Comparison of ENCODE assay signal across 8 mouse cellular contexts in the genomic region with DNA sequence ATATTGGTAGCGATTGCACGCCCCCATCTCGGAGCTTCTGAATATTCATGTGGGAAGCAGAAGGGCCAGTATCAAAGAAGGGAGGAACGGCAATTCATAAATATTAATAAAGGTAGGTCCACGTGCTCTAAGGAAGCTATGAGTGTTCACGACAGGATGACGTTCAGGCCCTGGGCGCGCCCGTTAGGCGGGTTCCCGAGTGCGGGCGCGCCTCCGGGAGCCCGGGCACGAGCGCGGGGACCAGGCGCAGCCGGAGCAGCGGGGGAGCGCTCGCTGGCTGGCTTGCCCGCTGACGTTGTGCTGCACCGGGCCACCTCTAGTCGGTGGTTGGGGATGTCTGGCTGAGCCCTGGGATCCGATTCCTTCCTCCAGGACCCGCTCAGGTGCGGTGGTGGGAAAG. TPM values are rescaled to one million over a fixed set of nuclear protein-coding genes. Genes with fewer than 3 reads are reported as not detected.
DNase-seq lines count a peak whose midpoint lies in the region; ATAC-seq lines count a peak whose summit lies in the region.

No protein-coding gene starts in this region.

- peak; percentile 55 for DNase-seq in heart, adult 18-20 months
- peak; percentile 26 for DNase-seq in kidney, adult 11 months
- peak; percentile 90 to 95 for DNase-seq in left cerebral cortex, postnatal 25 days (ENCODE audit: low spot score in 2 of 2)
- DNase-seq in mesoderm, embryonic 11.5 days (ENCODE audit: low read depth, low spot score): peak; percentile 87
- peak; percentile 89 for DNase-seq in right cerebral cortex, postnatal 4 days

- peak overlapping the region; percentile 85 for H3K4me3 ChIP-seq in megakaryocyte, embryonic 14.5 days (replicated peaks)
- peak overlapping the region; percentile 57 for H3K4me3 ChIP-seq in embryonic facial prominence, embryonic 12.5 days

- peaks cover 44% of the 10 kb centered on the region for H3K27me3 ChIP-seq in megakaryocyte, embryonic 14.5 days (replicated peaks)
- no peaks in the 10 kb centered on the region for H3K27me3 ChIP-seq in embryonic facial prominence, embryonic 12.5 days

- under 1% methylated on average over 32 of the region's 32 CpGs for WGBS in embryonic facial prominence, embryonic 12.5 days

- H3K36me3 ChIP-seq in megakaryocyte, embryonic 14.5 days (replicated peaks; ENCODE audit: low read length): no peaks in the 10 kb centered on the region
- no peaks in the 10 kb centered on the region for H3K36me3 ChIP-seq in embryonic facial prominence, embryonic 12.5 days

- peaks cover 10% of the 10 kb centered on the region for H3K4me1 ChIP-seq in megakaryocyte, embryonic 14.5 days
- no peaks in the 10 kb centered on the region for H3K4me1 ChIP-seq in embryonic facial prominence, embryonic 12.5 days

- H3K9ac ChIP-seq in embryonic facial prominence, embryonic 12.5 days: peak overlapping the region; percentile 62

- H3K4me2 ChIP-seq in embryonic facial prominence, embryonic 12.5 days (replicated peaks): peak overlapping the region; percentile 76

- H3K27ac ChIP-seq in embryonic facial prominence, embryonic 12.5 days: peak overlapping the region; percentile 72

- intact Hi-C loops in left cerebral cortex, postnatal 25 days (cut with DNase I): loop anchor here (2.0 kb wide), 1 partner anchor 36 kb away; a partner anchor contains a TSS

- ATAC-seq in megakaryocyte, adult 5-6 weeks (ENCODE audit: poor library complexity, severe bottlenecking): no peak
- peak; percentile 87 for ATAC-seq in embryonic facial prominence, embryonic 12.5 days (ENCODE audit: insufficient number of reproducible peaks, insufficient read depth, low FRiP score, low TSS enrichment)

- peaks cover 2% of the 10 kb centered on the region; the same call in 1 of the 2 replicates for H3K9me3 ChIP-seq in megakaryocyte, embryonic 14.5 days
- no peaks in the 10 kb centered on the region for H3K9me3 ChIP-seq in embryonic facial prominence, embryonic 12.5 days

RNA-seq across cellular contexts. Expression of a gene that starts 10.9 kb away (rescaled TPM):
- polyA plus RNA-seq in megakaryocyte, embryonic 14.5 days (2012; ENCODE audit: insufficient read depth, low replicate concordance): not detected in 2 replicates
- 0.52 TPM in 1 of 2 replicates, not detected in the other for total RNA-seq in megakaryocyte, adult 5-6 weeks (2015)
- 0.18 TPM in 1 of 2 replicates, not detected in the other for total RNA-seq in megakaryocyte, adult 5-6 weeks (2017)
- 94.7 and 99.3 TPM in 2 replicates for polyA plus RNA-seq in embryonic facial prominence, embryonic 12.5 days (2016; fragmentation: Nextera tagmentation; extraction: Ambion mirVana)
- total RNA-seq in heart, adult 18-20 months (2021): 1 to 10 TPM; 1.4 to 1.8 TPM
- total RNA-seq in left cerebral cortex, postnatal 25 days (2021): 100 to 1,000 TPM; 286 to 301 TPM

RNA-seq across cellular contexts. Expression of a gene that starts 35.3 kb away (rescaled TPM):
- 17.8 and 23.7 TPM in 2 replicates for polyA plus RNA-seq in megakaryocyte, embryonic 14.5 days (2012; ENCODE audit: insufficient read depth, low replicate concordance)
- 35.4 and 37.6 TPM in 2 replicates for total RNA-seq in megakaryocyte, adult 5-6 weeks (2015)
- total RNA-seq in megakaryocyte, adult 5-6 weeks (2017): 31.8 and 32.5 TPM in 2 replicates
- 118 and 121 TPM in 2 replicates for polyA plus RNA-seq in embryonic facial prominence, embryonic 12.5 days (2016; fragmentation: Nextera tagmentation; extraction: Ambion mirVana)
- 10 to 100 TPM; 63.4 to 66.8 TPM for total RNA-seq in heart, adult 18-20 months (2021)
- 100 to 1,000 TPM; 108 to 118 TPM for total RNA-seq in left cerebral cortex, postnatal 25 days (2021)

Comparison
In these comparisons a context has a peak if more than half of its experiments do, and no peak if none do; other contexts are left out.
1. DNase-seq: peak in every context shown above with its lines; median percentile 92 in left cerebral cortex, postnatal 25 days; 89 in right cerebral cortex, postnatal 4 days; 87 in mesoderm, embryonic 11.5 days; 55 in heart, adult 18-20 months; 26 in kidney, adult 11 months.
2. RNA of a gene that starts 10.9 kb away (total RNA-seq): 286 to 301 TPM in left cerebral cortex, postnatal 25 days; 1.4 to 1.8 TPM in heart, adult 18-20 months and 0.18 to 0.52 TPM in megakaryocyte, adult 5-6 weeks; every median in the first group is over 100 times any median in the second.